Mouse (Mus musculus): ENCODE results near the gene Prkn.
A peak's percentile ranks its signal among the peaks of the same experiment; 100 is the strongest.

Gene Prkn

GRCm38 (mm10) chr17:10840148-10840707, at the start of gene Prkn, which contains the start of gene Pacrg:
Gene Prkn, plus strand, starts transcription at chr17:10840384.
Gene Pacrg, minus strand, starts transcription at chr17:10840311.
- DNase-seq (ENCODE audit: low read depth): peak; percentile 97

GRCm38 (mm10) chr17:10791661-10792060, 48.5 kb upstream of the Prkn start:
- no peak for DNase-seq (ENCODE audit: low read depth)

GRCm38 (mm10) chr17:10806692-10807091, 33.5 kb upstream of the Prkn start:
- DNase-seq (ENCODE audit: low read depth): no peak

GRCm38 (mm10) chr17:10807261-10807998, 32.8 kb upstream of the Prkn start:
- DNase-seq (ENCODE audit: low read depth): no peak

GRCm38 (mm10) chr17:10808571-10808970, 31.6 kb upstream of the Prkn start:
- DNase-seq (ENCODE audit: low read depth): no peak

- DNase-seq (ENCODE audit: low read depth): no peak
Observed at GRCm38 (mm10) chr17:10818971-10819370, 21.2 kb upstream of the Prkn start.

- DNase-seq (ENCODE audit: low read depth): peak; percentile 33
Observed at GRCm38 (mm10) chr17:10840731-10841201, 582 bp downstream of the Prkn start.

GRCm38 (mm10) chr17:10854207-10854606, 14.0 kb downstream of the Prkn start:
- DNase-seq (ENCODE audit: low read depth): no peak

- no peak for DNase-seq (ENCODE audit: low read depth)
Observed at GRCm38 (mm10) chr17:10874208-10875187, 34.3 kb downstream of the Prkn start.

GRCm38 (mm10) chr17:10878986-10879385, 38.8 kb downstream of the Prkn start:
- no peak for DNase-seq (ENCODE audit: low read depth)

- no peak for DNase-seq (ENCODE audit: low read depth)
Observed at GRCm38 (mm10) chr17:10882260-10882659, 42.1 kb downstream of the Prkn start.

GRCm38 (mm10) chr17:10887924-10888323, 47.7 kb downstream of the Prkn start:
- DNase-seq (ENCODE audit: low read depth): no peak

GRCm38 (mm10) chr17:10901686-10902228, 61.6 kb downstream of the Prkn start:
- no peak for DNase-seq (ENCODE audit: low read depth)

GRCm38 (mm10) chr17:10936698-10937097, 96.5 kb downstream of the Prkn start:
- no peak for DNase-seq (ENCODE audit: low read depth)

GRCm38 (mm10) chr17:10937844-10938243, 97.7 kb downstream of the Prkn start:
- no peak for DNase-seq (ENCODE audit: low read depth)

- no peak for DNase-seq (ENCODE audit: low read depth)
Observed at GRCm38 (mm10) chr17:10938755-10939154, 98.6 kb downstream of the Prkn start.

GRCm38 (mm10) chr17:10946552-10946951, 106.4 kb downstream of the Prkn start:
- DNase-seq (ENCODE audit: low read depth): no peak

- DNase-seq (ENCODE audit: low read depth): no peak
Observed at GRCm38 (mm10) chr17:10947614-10948013, 107.4 kb downstream of the Prkn start.

- DNase-seq (ENCODE audit: low read depth): no peak
Observed at GRCm38 (mm10) chr17:10959066-10959864, 119.1 kb downstream of the Prkn start.

- DNase-seq (ENCODE audit: low read depth): no peak
Observed at GRCm38 (mm10) chr17:10962151-10962550, 122.0 kb downstream of the Prkn start.

GRCm38 (mm10) chr17:10982136-10982535, 142.0 kb downstream of the Prkn start:
- peak; percentile 2 for DNase-seq (ENCODE audit: low read depth)
